Mouse (Mus musculus): Measurements from ENCODE around the gene Tlr8. TPM values are rescaled to one million over a fixed set of nuclear protein-coding genes. Genes with fewer than 3 reads are reported as not detected.
A peak's percentile ranks its signal among the peaks of the same experiment; 100 is the strongest.
"Not testable (repeated sequence)": the region's sequence is repeated elsewhere in the genome, so short reads cannot be mapped to it uniquely, and the experiment has no call there.

Tlr8 gene
- 0.14 and 0.46 TPM in 2 replicates for polyA plus RNA-seq (2015; fragmentation: Nextera tagmentation; extraction: Ambion mirVana)

DNA sequence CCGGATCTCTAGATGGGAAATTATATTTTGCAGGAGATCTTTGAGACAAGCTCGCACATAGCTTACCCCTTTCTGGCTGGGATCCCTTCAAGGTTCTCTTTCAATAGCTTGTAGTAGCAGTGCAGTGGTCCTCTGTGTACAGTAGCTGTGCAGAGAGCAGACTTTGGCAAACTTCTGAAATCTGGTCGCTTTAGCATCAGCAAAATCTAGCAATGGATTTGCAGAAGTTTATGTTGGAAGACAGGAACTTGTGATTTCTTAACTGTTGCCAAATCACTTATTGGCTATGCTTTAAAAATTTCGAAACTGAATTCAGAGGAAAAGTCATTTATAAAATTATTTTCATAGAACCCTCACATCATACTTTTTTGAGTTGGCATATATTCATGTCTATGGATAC, at the start of gene Tlr8:
Gene Tlr8 (minus strand): TSS at position 244 of the 400 bp plus-strand sequence.
- Histone ChIP-seq H3K4me1 (no peaks in the 10 kb centered on the region), H3K27ac (no peak within 1 kb of the TSS), H3K4me3 (no peak within 1 kb of the TSS), H3K9ac (no peak within 1 kb of the TSS), H3K4me2 (replicated peaks) (no peak within 1 kb of the TSS), H3K27me3 (peaks cover 19% of the 10 kb centered on the region; the same call in 1 of the 2 replicates), H3K9me3 (no peaks in the 10 kb centered on the region), H3K36me3 (no peaks in the 10 kb centered on the region)
- no peak for ATAC-seq (ENCODE audit: low FRiP score, low read depth)
- WGBS = 72% methylated on average over 4 of the region's 4 CpGs

- H3K9me3 ChIP-seq; H3K4me2 ChIP-seq (replicated peaks); H3K36me3 ChIP-seq; H3K27me3 ChIP-seq; H3K4me3 ChIP-seq; H3K4me1 ChIP-seq; ATAC-seq (ENCODE audit: low FRiP score, low read depth); H3K27ac ChIP-seq; H3K9ac ChIP-seq: not testable (repeated sequence)
- WGBS = 88% methylated on average over 1 of the region's 1 CpGs
Observed at GRCm38 (mm10) chrX:167302061-167302460, 37.9 kb upstream of the Tlr8 start.

DNA sequence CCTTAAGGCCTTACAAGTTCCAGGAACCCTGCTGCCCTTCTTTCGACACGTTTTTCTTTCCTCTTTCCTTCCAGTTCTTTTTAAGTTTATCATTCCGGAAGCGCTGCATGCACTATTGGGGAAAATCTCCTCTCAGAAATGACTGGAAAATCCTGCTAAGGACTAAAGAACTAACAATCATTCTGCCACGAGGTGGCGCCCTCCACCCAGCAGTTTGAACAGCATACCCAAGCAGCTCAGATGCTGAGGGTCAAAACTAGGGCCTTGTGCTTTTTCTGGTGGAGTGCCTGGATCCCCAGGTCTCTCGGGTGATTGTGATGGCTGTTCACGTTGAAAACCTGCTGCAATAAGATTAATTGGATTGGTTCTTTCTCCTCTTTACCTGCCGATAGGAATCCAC, 12.8 kb upstream of the Tlr8 start:
- 22% methylated on average over 9 of the region's 9 CpGs for WGBS
- Histone ChIP-seq H3K4me1 (no peaks in the 10 kb centered on the region), H3K9me3 (no peaks in the 10 kb centered on the region), H3K4me3 (peak overlapping the region; percentile 20), H3K27me3 (peaks cover 10% of the 10 kb centered on the region; the same call in 1 of the 2 replicates), H3K9ac (0 out of 2 replicates have a peak overlapping the region, but pooled peaks have one; percentile 31), H3K4me2 (replicated peaks) (peak overlapping the region; percentile 45), H3K36me3 (no peaks in the 10 kb centered on the region), H3K27ac (no peak overlapping the region)
- ATAC-seq (ENCODE audit: low FRiP score, low read depth) = no peak

DNA sequence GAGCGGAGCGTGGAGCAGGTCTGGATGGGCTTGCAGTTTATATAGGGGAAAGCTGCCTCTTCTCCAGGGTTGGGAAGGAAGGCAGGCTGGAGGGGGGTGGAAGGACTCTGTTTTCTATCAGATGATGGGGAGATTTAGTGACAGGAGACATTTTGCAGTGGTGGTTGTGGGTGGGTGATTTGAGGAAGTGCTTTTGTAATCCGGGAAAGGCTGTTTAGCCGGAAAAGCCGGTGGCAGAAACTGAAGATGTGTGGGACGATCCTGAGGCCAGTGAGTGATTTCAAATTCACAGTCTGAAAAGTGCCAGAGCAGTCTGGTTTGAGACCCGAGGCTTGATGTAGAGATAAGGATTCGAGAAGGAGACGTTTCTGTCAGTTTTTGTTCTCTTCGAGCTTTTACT, 12.4 kb upstream of the Tlr8 start:
- Histone ChIP-seq H3K9ac (0 out of 2 replicates have a peak overlapping the region, but pooled peaks have one; percentile 31), H3K4me3 (peak overlapping the region; percentile 20), H3K4me2 (replicated peaks) (peak overlapping the region; percentile 45), H3K9me3 (no peaks in the 10 kb centered on the region), H3K36me3 (no peaks in the 10 kb centered on the region), H3K27ac (no peak overlapping the region), H3K27me3 (peaks cover 10% of the 10 kb centered on the region; the same call in 1 of the 2 replicates), H3K4me1 (no peaks in the 10 kb centered on the region)
- 46% methylated on average over 10 of the region's 10 CpGs for WGBS
- no peak for ATAC-seq (ENCODE audit: low FRiP score, low read depth)

DNA sequence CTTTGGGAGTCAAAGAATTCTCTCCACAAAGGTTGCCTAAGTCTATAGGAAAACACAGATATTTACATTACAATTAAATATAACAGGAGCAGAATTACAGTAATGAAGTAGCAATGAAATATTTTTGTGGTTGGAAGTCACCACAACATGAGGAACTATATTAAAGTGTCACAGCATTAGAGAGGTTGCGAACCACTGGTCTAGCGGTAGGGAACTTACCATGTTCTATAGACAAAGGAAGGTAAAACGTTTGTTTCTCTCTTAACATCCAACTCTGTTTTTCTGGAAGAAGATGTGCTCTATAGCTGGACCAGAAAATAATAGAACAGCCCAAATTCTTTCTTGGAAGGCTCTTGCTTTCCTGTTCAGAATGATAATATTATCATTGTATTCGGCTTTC, 599 bp downstream of the Tlr8 start:
- WGBS = 89% methylated on average over 4 of the region's 4 CpGs
- H3K4me1 ChIP-seq = no peaks in the 10 kb centered on the region
- no peak overlapping the region for H3K4me2 ChIP-seq (replicated peaks)
- peaks cover 14% of the 10 kb centered on the region; the same call in 1 of the 2 replicates for H3K27me3 ChIP-seq
- no peak for ATAC-seq (ENCODE audit: low FRiP score, low read depth)
- H3K27ac ChIP-seq = no peak overlapping the region
- H3K36me3 ChIP-seq = no peaks in the 10 kb centered on the region
- H3K4me3 ChIP-seq = no peak overlapping the region
- no peak overlapping the region for H3K9ac ChIP-seq
- no peaks in the 10 kb centered on the region for H3K9me3 ChIP-seq

DNA sequence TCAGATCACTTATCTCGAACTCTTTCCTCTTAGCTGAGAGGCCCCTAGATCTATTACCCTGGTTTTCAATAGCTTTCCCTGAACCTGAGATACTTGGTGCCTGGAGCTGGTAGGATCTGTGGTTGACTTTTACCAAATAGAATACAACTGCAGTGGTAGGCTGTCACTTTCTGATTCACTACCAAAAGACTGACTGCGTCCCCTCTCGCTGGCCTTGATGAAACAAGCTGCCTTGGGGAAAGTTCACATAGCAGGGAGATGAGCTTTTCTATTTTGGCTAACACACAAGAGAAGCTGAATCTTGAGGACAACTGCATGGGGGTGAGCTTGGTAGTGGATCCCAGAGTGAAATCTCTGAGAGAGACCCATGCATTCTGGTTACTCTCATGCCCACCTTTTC, 22.4 kb downstream of the Tlr8 start:
- no peaks in the 10 kb centered on the region for H3K36me3 ChIP-seq
- 89% methylated on average over 3 of the region's 3 CpGs for WGBS
- no peak for ATAC-seq (ENCODE audit: low FRiP score, low read depth)
- no peak overlapping the region for H3K4me3 ChIP-seq
- peaks cover 26% of the 10 kb centered on the region for H3K27me3 ChIP-seq
- no peak overlapping the region for H3K9ac ChIP-seq
- H3K4me2 ChIP-seq (replicated peaks) = no peak overlapping the region
- H3K9me3 ChIP-seq = no peaks in the 10 kb centered on the region
- 0 out of 2 replicates have a peak, but pooled peaks cover 4% of the 10 kb centered on the region for H3K4me1 ChIP-seq
- H3K27ac ChIP-seq = no peak overlapping the region

DNA sequence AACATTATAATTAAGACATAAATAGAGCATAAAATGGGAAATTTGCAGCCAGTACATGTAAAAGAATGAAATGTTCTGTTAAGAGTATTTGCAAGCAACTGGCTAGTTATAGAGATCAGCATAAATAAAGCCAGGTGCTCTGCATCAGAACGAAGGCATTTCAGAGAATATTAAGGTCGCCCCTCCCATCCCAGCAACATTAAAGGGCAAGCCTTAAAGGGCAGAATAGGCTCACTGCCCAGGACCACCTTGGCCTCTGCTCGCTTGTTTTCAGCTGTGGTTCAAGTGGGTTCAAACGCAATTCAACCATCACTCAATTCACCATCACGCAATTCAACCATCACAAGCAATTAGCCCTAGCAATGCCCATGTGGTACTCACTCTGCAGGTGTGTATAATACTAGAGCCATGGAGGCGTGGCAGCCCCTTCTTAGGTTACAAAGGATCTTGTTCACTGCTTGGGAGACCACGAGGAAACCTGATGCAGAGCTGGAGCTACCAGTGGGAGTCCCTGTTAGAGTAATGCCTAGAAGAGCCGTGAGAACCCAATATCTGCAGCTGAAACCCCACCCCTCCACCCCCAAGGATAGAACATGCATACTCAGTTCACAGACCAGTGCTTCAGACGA, 24.7 kb downstream of the Tlr8 start:
- peak; percentile 48; the same call in 1 of the 2 replicates for ATAC-seq (ENCODE audit: low FRiP score, low read depth)
- Histone ChIP-seq H3K4me3 (no peak overlapping the region), H3K9me3 (no peaks in the 10 kb centered on the region), H3K27ac (no peak overlapping the region), H3K4me1 (0 out of 2 replicates have a peak, but pooled peaks cover 4% of the 10 kb centered on the region), H3K4me2 (replicated peaks) (no peak overlapping the region), H3K27me3 (peaks cover 40% of the 10 kb centered on the region), H3K9ac (no peak overlapping the region), H3K36me3 (no peaks in the 10 kb centered on the region)
- WGBS = 34% methylated on average over 9 of the region's 9 CpGs

GRCm38 (mm10) chrX:167233104-167233687, 30.9 kb downstream of the Tlr8 start:
- Histone ChIP-seq H3K9ac (no peak overlapping the region), H3K4me1 (no peaks in the 10 kb centered on the region), H3K27ac (peak overlapping the region; percentile 28; the same call in 1 of the 2 replicates), H3K4me2 (replicated peaks) (peak overlapping the region; percentile 27; the same call in 1 of the 2 replicates), H3K9me3 (no peaks in the 10 kb centered on the region), H3K4me3 (no peak overlapping the region), H3K27me3 (peaks cover 32% of the 10 kb centered on the region; the same call in 1 of the 2 replicates), H3K36me3 (no peaks in the 10 kb centered on the region)
- peak; percentile 69; the same call in 1 of the 2 replicates for ATAC-seq (ENCODE audit: low FRiP score, low read depth)
- WGBS = 27% methylated on average over 9 of the region's 9 CpGs

GRCm38 (mm10) chrX:167231150-167231549, 33.0 kb downstream of the Tlr8 start:
- Histone ChIP-seq H3K4me3 (no peak overlapping the region), H3K9me3 (no peaks in the 10 kb centered on the region), H3K27ac (no peak overlapping the region), H3K4me1 (no peaks in the 10 kb centered on the region), H3K4me2 (replicated peaks) (no peak overlapping the region), H3K27me3 (peaks cover 25% of the 10 kb centered on the region; the same call in 1 of the 2 replicates), H3K36me3 (no peaks in the 10 kb centered on the region), H3K9ac (no peak overlapping the region)
- ATAC-seq (ENCODE audit: low FRiP score, low read depth) = no peak
- WGBS = 69% methylated on average over 8 of the region's 8 CpGs

GRCm38 (mm10) chrX:167229819-167230218, 34.3 kb downstream of the Tlr8 start:
- Histone ChIP-seq H3K4me2 (replicated peaks) (no peak overlapping the region), H3K9me3 (no peaks in the 10 kb centered on the region), H3K4me3 (no peak overlapping the region), H3K9ac (no peak overlapping the region), H3K27me3 (peaks cover 18% of the 10 kb centered on the region; the same call in 1 of the 2 replicates), H3K4me1 (no peaks in the 10 kb centered on the region), H3K27ac (no peak overlapping the region), H3K36me3 (no peaks in the 10 kb centered on the region)
- no peak for ATAC-seq (ENCODE audit: low FRiP score, low read depth)
- 46% methylated on average over 1 of the region's 1 CpGs for WGBS

DNA sequence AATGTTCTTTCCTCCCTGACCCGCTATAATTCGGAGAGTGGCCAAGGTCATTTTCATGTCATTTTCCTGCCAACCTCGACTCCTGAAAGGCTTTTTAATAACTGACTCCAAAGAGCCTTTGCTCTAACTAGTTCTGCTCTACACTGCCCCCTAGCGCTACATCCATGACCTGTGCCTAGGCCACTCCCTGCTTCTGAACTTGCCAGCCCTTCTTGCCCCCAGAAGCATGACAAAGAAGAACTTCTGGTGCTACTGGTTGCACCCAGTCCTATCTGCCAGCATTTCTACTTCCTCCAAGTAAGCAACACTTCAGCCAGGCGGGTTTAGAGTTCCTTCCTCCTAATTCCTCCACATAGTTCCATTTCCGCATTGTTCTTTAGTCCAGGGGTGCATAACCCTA, 34.9 kb downstream of the Tlr8 start:
- Histone ChIP-seq H3K9ac (no peak overlapping the region), H3K4me3 (no peak overlapping the region), H3K36me3 (no peaks in the 10 kb centered on the region), H3K9me3 (no peaks in the 10 kb centered on the region), H3K4me2 (replicated peaks) (no peak overlapping the region), H3K27me3 (peaks cover 12% of the 10 kb centered on the region; the same call in 1 of the 2 replicates), H3K4me1 (no peaks in the 10 kb centered on the region), H3K27ac (no peak overlapping the region)
- WGBS = 38% methylated on average over 6 of the region's 6 CpGs
- no peak for ATAC-seq (ENCODE audit: low FRiP score, low read depth)

DNA sequence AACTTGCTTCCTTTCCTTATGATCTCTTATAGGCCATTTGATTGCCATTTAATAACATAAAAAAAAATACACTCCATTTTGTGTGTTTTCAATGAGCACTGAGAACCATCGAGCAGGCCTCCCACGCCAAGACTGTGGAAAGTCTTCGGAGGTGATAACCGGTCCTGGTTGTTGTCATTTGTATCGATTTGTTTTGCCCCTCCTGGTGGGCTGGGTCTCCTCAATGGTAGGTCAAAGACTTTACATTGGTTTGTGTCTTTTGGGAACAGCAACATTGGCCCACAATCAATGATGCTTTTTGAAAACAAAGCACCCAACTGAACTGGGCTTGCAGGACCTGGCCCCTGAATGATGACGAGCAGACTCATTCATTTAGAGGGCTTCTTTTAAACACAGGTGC, 36.4 kb downstream of the Tlr8 start:
- H3K9me3 ChIP-seq = no peaks in the 10 kb centered on the region
- no peak overlapping the region for H3K9ac ChIP-seq
- no peak for ATAC-seq (ENCODE audit: low FRiP score, low read depth)
- 91% methylated on average over 6 of the region's 6 CpGs for WGBS
- H3K27me3 ChIP-seq = peaks cover 10% of the 10 kb centered on the region; the same call in 1 of the 2 replicates
- H3K4me3 ChIP-seq = no peak overlapping the region
- H3K4me2 ChIP-seq (replicated peaks) = no peak overlapping the region
- no peaks in the 10 kb centered on the region for H3K4me1 ChIP-seq
- H3K27ac ChIP-seq = no peak overlapping the region
- no peaks in the 10 kb centered on the region for H3K36me3 ChIP-seq

All from limb, embryonic 13.5 days (tissue).